Mouse (Mus musculus): ENCODE results near the gene Ahr. TPM values are rescaled to one million over a fixed set of nuclear protein-coding genes. Genes with fewer than 3 reads are reported as not detected.

Ahr gene
- polyA plus RNA-seq, 1 experiment from 2014 or later, result 7.0 TPM

- H3K27ac ChIP-seq, result no peak overlapping the region
- no peak overlapping the region for H3K4me2 ChIP-seq
- H3K9ac ChIP-seq, result no peak overlapping the region
- H3K4me1 ChIP-seq, result no peaks in the 10 kb centered on the region
- ATAC-seq (replicated peaks; ENCODE audit: low FRiP score), result no peak
- H3K9me3 ChIP-seq (replicated peaks), result no peaks in the 10 kb centered on the region
- H3K4me3 ChIP-seq (replicated peaks), result no peak overlapping the region
- H3K27me3 ChIP-seq, result no peaks in the 10 kb centered on the region
- 32% methylated on average over 2 of the region's 2 CpGs for WGBS
- H3K36me3 ChIP-seq, result peaks cover 35% of the 10 kb centered on the region
Measured at GRCm38 (mm10) chr12:35501476-35501875, 33.4 kb downstream of the Ahr start.

- 58% methylated on average over 4 of the region's 4 CpGs for WGBS
Measured at GRCm38 (mm10) chr12:35495195-35495594, 39.6 kb downstream of the Ahr start.

GRCm38 (mm10) chr12:35480764-35481163 lies 54.1 kb downstream of the Ahr start:
- Histone ChIP-seq H3K36me3 (no peaks in the 10 kb centered on the region), H3K27me3 (no peaks in the 10 kb centered on the region), H3K4me1 (no peaks in the 10 kb centered on the region), H3K4me2 (no peak overlapping the region), H3K4me3 (replicated peaks) (no peak overlapping the region), H3K9me3 (replicated peaks) (no peaks in the 10 kb centered on the region), H3K27ac (no peak overlapping the region), H3K9ac (no peak overlapping the region)
- WGBS, result 85% methylated on average over 2 of the region's 2 CpGs
- ATAC-seq (replicated peaks; ENCODE audit: low FRiP score), result no peak

More at GRCm38 (mm10) chr12:35495195-35495594, 39.6 kb downstream of the Ahr start:
- H3K27me3 ChIP-seq, result no peaks in the 10 kb centered on the region
- H3K9ac ChIP-seq, result no peak overlapping the region
- no peaks in the 10 kb centered on the region for H3K9me3 ChIP-seq (replicated peaks)
- H3K27ac ChIP-seq, result peak overlapping the region; percentile 38; the same call in 1 of the 2 replicates
- ATAC-seq (replicated peaks; ENCODE audit: low FRiP score), result peak; percentile 62; the same call in 1 of the 2 replicates
- H3K4me2 ChIP-seq, result no peak overlapping the region
- H3K4me1 ChIP-seq, result peaks cover 3% of the 10 kb centered on the region; the same call in 1 of the 2 replicates
- peaks cover 11% of the 10 kb centered on the region; the same call in 1 of the 2 replicates for H3K36me3 ChIP-seq
- no peak overlapping the region for H3K4me3 ChIP-seq (replicated peaks)

- H3K4me2 ChIP-seq, result no peak overlapping the region
- 72% methylated on average over 5 of the region's 5 CpGs for WGBS
- no peak for ATAC-seq (replicated peaks; ENCODE audit: low FRiP score)
- H3K27me3 ChIP-seq, result no peaks in the 10 kb centered on the region
- no peak overlapping the region for H3K9ac ChIP-seq
- H3K9me3 ChIP-seq (replicated peaks), result no peaks in the 10 kb centered on the region
- H3K36me3 ChIP-seq, result no peaks in the 10 kb centered on the region
- H3K4me1 ChIP-seq, result no peaks in the 10 kb centered on the region
- H3K27ac ChIP-seq, result no peak overlapping the region
- no peak overlapping the region for H3K4me3 ChIP-seq (replicated peaks)
Measured at GRCm38 (mm10) chr12:35478906-35479305, 55.9 kb downstream of the Ahr start.

- H3K27me3 ChIP-seq, result no peaks in the 10 kb centered on the region
- no peak overlapping the region for H3K27ac ChIP-seq
- H3K4me2 ChIP-seq, result no peak overlapping the region
- no peak for ATAC-seq (replicated peaks; ENCODE audit: low FRiP score)
- no peak overlapping the region for H3K9ac ChIP-seq
- no peaks in the 10 kb centered on the region for H3K36me3 ChIP-seq
- WGBS, result 70% methylated on average over 1 of the region's 1 CpGs
- no peaks in the 10 kb centered on the region for H3K9me3 ChIP-seq (replicated peaks)
- no peaks in the 10 kb centered on the region for H3K4me1 ChIP-seq
- no peak overlapping the region for H3K4me3 ChIP-seq (replicated peaks)
Measured at GRCm38 (mm10) chr12:35463457-35463856, 71.4 kb downstream of the Ahr start.

GRCm38 (mm10) chr12:35462667-35463066 lies 72.2 kb downstream of the Ahr start:
- Histone ChIP-seq H3K4me1 (no peaks in the 10 kb centered on the region), H3K27me3 (no peaks in the 10 kb centered on the region), H3K36me3 (no peaks in the 10 kb centered on the region), H3K9ac (no peak overlapping the region), H3K27ac (no peak overlapping the region), H3K4me2 (no peak overlapping the region), H3K4me3 (replicated peaks) (no peak overlapping the region), H3K9me3 (replicated peaks) (no peaks in the 10 kb centered on the region)
- WGBS, result 63% methylated on average over 6 of the region's 6 CpGs
- ATAC-seq (replicated peaks; ENCODE audit: low FRiP score), result no peak

GRCm38 (mm10) chr12:35459662-35460061 lies 75.2 kb downstream of the Ahr start:
- H3K4me2 ChIP-seq, result no peak overlapping the region
- no peaks in the 10 kb centered on the region for H3K27me3 ChIP-seq
- no peak overlapping the region for H3K9ac ChIP-seq
- 39% methylated on average over 3 of the region's 3 CpGs for WGBS
- H3K9me3 ChIP-seq (replicated peaks), result no peaks in the 10 kb centered on the region
- H3K4me3 ChIP-seq (replicated peaks), result no peak overlapping the region
- H3K27ac ChIP-seq, result no peak overlapping the region
- H3K36me3 ChIP-seq, result no peaks in the 10 kb centered on the region
- no peaks in the 10 kb centered on the region for H3K4me1 ChIP-seq
- ATAC-seq (replicated peaks; ENCODE audit: low FRiP score), result no peak
